Comparison of ENCODE assay signal across 23 mouse cellular contexts in the genomic region with DNA sequence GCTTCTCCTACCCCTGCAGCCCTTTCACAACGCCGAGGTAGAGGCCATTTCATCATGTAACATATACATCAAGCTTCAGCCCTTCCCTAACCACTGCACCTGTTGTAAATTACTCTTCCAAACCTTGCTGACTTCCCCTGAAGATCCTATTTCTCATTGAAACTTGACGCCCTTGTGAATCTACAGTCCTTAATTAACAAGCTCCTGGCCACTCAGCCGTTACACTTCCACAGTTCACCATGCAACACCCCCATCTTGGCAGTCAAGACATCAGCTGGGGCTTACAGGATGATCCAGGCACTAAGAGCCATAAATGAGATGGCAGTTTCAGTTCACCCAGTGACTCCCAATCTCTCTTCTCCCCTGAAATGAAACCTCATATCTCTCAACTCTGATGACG.
"Had no signal": no experiment of that assay in that cellular context is flagged by ENCODE, and none has a peak within 500 bp of the region (broad histone marks: within the 10 kb centered on the region; RNA-seq: fewer than 3 reads in every experiment).

No protein-coding gene starts in this region.

- H3K4me2 ChIP-seq: heart, embryonic 11.5 days; heart, embryonic 13.5 days; heart, embryonic 15.5 days; hindbrain, embryonic 13.5 days; hindbrain, embryonic 15.5 days; limb, embryonic 13.5 days; limb, embryonic 15.5 days; liver, embryonic 12.5 days had no signal

- H3K36me3 ChIP-seq: heart, embryonic 13.5 days; heart, embryonic 15.5 days; hindbrain, embryonic 13.5 days; hindbrain, embryonic 15.5 days; limb, embryonic 13.5 days; limb, embryonic 15.5 days; liver, embryonic 12.5 days had no signal

- H3K9ac ChIP-seq: heart, embryonic 13.5 days; heart, embryonic 15.5 days; hindbrain, embryonic 13.5 days; hindbrain, embryonic 15.5 days; limb, embryonic 13.5 days; limb, embryonic 15.5 days; liver, embryonic 12.5 days; liver, embryonic 14.5 days had no signal

- H3K27me3 ChIP-seq: heart, embryonic 13.5 days; heart, embryonic 15.5 days; hindbrain, embryonic 13.5 days; hindbrain, embryonic 15.5 days; limb, embryonic 13.5 days; limb, embryonic 15.5 days; liver, embryonic 12.5 days had no signal

- H3K27ac ChIP-seq: heart, adult 2 months; heart, embryonic 13.5 days; heart, embryonic 15.5 days; hindbrain, embryonic 13.5 days; hindbrain, embryonic 15.5 days; hindbrain, postnatal 0 days; limb, embryonic 13.5 days; limb, embryonic 15.5 days; liver, embryonic 12.5 days; liver, embryonic 14.5 days had no signal

- H3K4me1 ChIP-seq: heart, embryonic 13.5 days; heart, embryonic 15.5 days; hindbrain, embryonic 13.5 days; hindbrain, embryonic 15.5 days; limb, embryonic 13.5 days; limb, embryonic 15.5 days; liver, embryonic 12.5 days had no signal

- ATAC-seq: hindbrain, postnatal 0 days; intestine, embryonic 16.5 days; liver, embryonic 12.5 days had no signal

- H3K4me3 ChIP-seq: heart, adult 2 months; heart, embryonic 13.5 days; heart, embryonic 15.5 days; hindbrain, embryonic 13.5 days; hindbrain, embryonic 15.5 days; limb, embryonic 13.5 days; limb, embryonic 15.5 days; liver, embryonic 12.5 days had no signal

- H3K9me3 ChIP-seq: heart, embryonic 13.5 days; heart, embryonic 15.5 days; hindbrain, embryonic 13.5 days; hindbrain, embryonic 15.5 days; limb, embryonic 13.5 days; limb, embryonic 15.5 days; liver, embryonic 12.5 days had no signal

- DNase-seq: gastrocnemius, postnatal 14 days; gastrocnemius, postnatal 36 days; heart, adult 11 months; heart, adult 2 months; heart, postnatal 14 days; heart, postnatal 36 days; kidney, adult 18-20 months; kidney, adult 9 months; kidney, postnatal 14 days; layer of hippocampus, adult 9-11 months; layer of hippocampus, postnatal 36 days; left cerebral cortex, postnatal 4 days had no signal
